In the genomic region with DNA sequence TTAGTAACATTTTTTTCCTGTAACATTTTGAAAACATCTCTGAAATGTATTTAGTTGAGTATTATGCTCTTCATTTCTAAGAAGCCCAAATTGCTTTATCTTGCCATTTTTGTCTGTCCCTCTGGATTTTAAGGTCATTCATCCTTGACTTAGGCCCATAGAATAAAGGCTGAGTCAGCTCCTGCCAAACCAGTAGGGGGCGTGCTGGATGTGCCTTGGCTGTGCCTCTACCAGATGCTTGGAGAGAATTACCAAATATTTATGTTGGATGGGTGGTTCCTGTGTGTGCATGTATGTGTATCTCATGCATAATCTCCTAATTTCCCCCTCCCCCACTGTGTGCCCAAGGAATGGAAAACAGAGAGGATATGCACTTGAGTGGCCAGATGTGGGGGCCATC, we compare ENCODE assay signal across 22 mouse cellular contexts. TPM values are rescaled to one million over a fixed set of nuclear protein-coding genes. Genes with fewer than 3 reads are reported as not detected.
DNase-seq lines count a peak whose midpoint lies in the region; ATAC-seq and TF ChIP-seq lines count a peak whose summit lies in the region.
"Had no signal": no experiment of that assay in that cellular context is flagged by ENCODE, and none has a peak within 500 bp of the region (broad histone marks: within the 10 kb centered on the region; RNA-seq: fewer than 3 reads in every experiment).

No protein-coding gene starts in this region.

- H3K36me3 ChIP-seq in liver, postnatal 0 days (replicated peaks; ENCODE audit: insufficient read depth, low read length), result no peaks in the 10 kb centered on the region
- no peaks in the 10 kb centered on the region for H3K36me3 ChIP-seq in liver, embryonic 12.5 days
- H3K36me3 ChIP-seq: embryonic facial prominence, embryonic 15.5 days; hindbrain, embryonic 12.5 days; limb, embryonic 12.5 days; liver, embryonic 15.5 days; midbrain, embryonic 13.5 days; neural tube, embryonic 13.5 days; stomach, embryonic 15.5 days had no signal

- H3K27me3 ChIP-seq in liver, postnatal 0 days (ENCODE audit: insufficient read depth, low read length), result peaks cover 20% of the 10 kb centered on the region
- peaks cover 40% of the 10 kb centered on the region for H3K27me3 ChIP-seq in liver, embryonic 12.5 days (replicated peaks)

- H3K27ac ChIP-seq in liver, postnatal 0 days (ENCODE audit: low read depth), result no peak overlapping the region
- H3K27ac ChIP-seq in liver, embryonic 12.5 days, result no peak overlapping the region
- H3K27ac ChIP-seq: embryonic facial prominence, embryonic 15.5 days; hindbrain, embryonic 12.5 days; limb, embryonic 12.5 days; liver, embryonic 15.5 days; midbrain, embryonic 13.5 days; neural tube, embryonic 13.5 days; stomach, embryonic 15.5 days had no signal

- no peaks in the 10 kb centered on the region for H3K9me3 ChIP-seq in liver, postnatal 0 days (ENCODE audit: low read length)
- H3K9me3 ChIP-seq in liver, embryonic 12.5 days (replicated peaks), result no peaks in the 10 kb centered on the region
- H3K9me3 ChIP-seq: embryonic facial prominence, embryonic 15.5 days; hindbrain, embryonic 12.5 days; limb, embryonic 12.5 days; liver, embryonic 15.5 days; midbrain, embryonic 13.5 days; neural tube, embryonic 13.5 days; stomach, embryonic 15.5 days had no signal

- ATAC-seq in liver, postnatal 0 days, result no peak
- ATAC-seq in liver, embryonic 12.5 days, result no peak
- ATAC-seq: lung, postnatal 0 days; midbrain, embryonic 13.5 days had no signal

- H3K4me2 ChIP-seq in liver, postnatal 0 days (ENCODE audit: low read depth, low read length), result no peak overlapping the region
- no peak overlapping the region for H3K4me2 ChIP-seq in liver, embryonic 12.5 days
- H3K4me2 ChIP-seq: embryonic facial prominence, embryonic 15.5 days; hindbrain, embryonic 12.5 days; limb, embryonic 12.5 days; liver, embryonic 15.5 days; midbrain, embryonic 13.5 days; stomach, embryonic 15.5 days had no signal

- peak; percentile 23 to 34 for DNase-seq in cerebellum, postnatal 14 days
- DNase-seq in cerebellum, adult 11-12 months, result no peak
- no peak for DNase-seq in liver, postnatal 0 days
- peak; percentile 10 for DNase-seq in R1 (ENCODE audit: low read depth, low spot score)
- no peak for DNase-seq in embryo, embryonic 9.5 days (ENCODE audit: extremely low spot score)
- no peak for DNase-seq in adrenal gland, postnatal 25 days
- DNase-seq: embryo, embryonic 11 days; kidney, adult 9 months; kidney, postnatal 36 days; layer of hippocampus, adult 9-11 months; right cerebral cortex, postnatal 25 days had no signal

- H3K4me1 ChIP-seq in liver, postnatal 0 days (ENCODE audit: insufficient read depth), result 0 out of 2 replicates have a peak, but pooled peaks cover 2% of the 10 kb centered on the region
- no peaks in the 10 kb centered on the region for H3K4me1 ChIP-seq in liver, embryonic 12.5 days
- H3K4me1 ChIP-seq: liver, embryonic 15.5 days had no signal

- 0 out of 2 replicates have a peak, but pooled peaks have one; percentile 13 for TF ChIP-seq CTCF in liver, postnatal 0 days (IDR thresholded peaks at IDR 0.05; ENCODE audit: low read depth)

- no peak overlapping the region for H3K9ac ChIP-seq in liver, postnatal 0 days (replicated peaks)
- no peak overlapping the region for H3K9ac ChIP-seq in liver, embryonic 12.5 days
- H3K9ac ChIP-seq: embryonic facial prominence, embryonic 15.5 days; hindbrain, embryonic 12.5 days; limb, embryonic 12.5 days; liver, embryonic 15.5 days; midbrain, embryonic 13.5 days; neural tube, embryonic 13.5 days; stomach, embryonic 15.5 days had no signal

- WGBS in liver, postnatal 0 days (ENCODE audit: insufficient replicate concordance), result 14% methylated on average over 1 of the region's 1 CpGs
- 21% methylated on average over 1 of the region's 1 CpGs for WGBS in liver, embryonic 12.5 days (ENCODE audit: insufficient replicate concordance)

- no peak for TF ChIP-seq EP300 in liver, postnatal 0 days (IDR thresholded peaks at IDR 0.05; ENCODE audit: low read depth)

- H3K4me3 ChIP-seq in liver, postnatal 0 days (ENCODE audit: low read depth, low read length), result no peak overlapping the region
- no peak overlapping the region for H3K4me3 ChIP-seq in liver, embryonic 12.5 days
- H3K4me3 ChIP-seq: embryonic facial prominence, embryonic 15.5 days; hindbrain, embryonic 12.5 days; limb, embryonic 12.5 days; liver, embryonic 15.5 days; midbrain, embryonic 13.5 days; neural tube, embryonic 13.5 days; stomach, embryonic 15.5 days had no signal

RNA-seq across cellular contexts. Expression of gene Otud7a, which starts 2.4 kb away (rescaled TPM):
- polyA plus RNA-seq in liver, postnatal 0 days (2015; fragmentation: Nextera tagmentation; extraction: Ambion mirVana), result 0.02 TPM in 1 of 2 replicates, not detected in the other
- not detected in 2 replicates for polyA plus RNA-seq in liver, embryonic 12.5 days (2016; fragmentation: Nextera tagmentation; extraction: Ambion mirVana)
- total RNA-seq in adrenal gland, postnatal 25 days (2021), result 0.85 and 1.1 TPM in 2 replicates
- total RNA-seq: gastrocnemius, adult 18-20 months had no signal
- polyA plus RNA-seq: thymus, postnatal 0 days had no signal

Comparison
In these comparisons a context has a peak if more than half of its experiments do, and no peak if none do; other contexts are left out.
1. DNase-seq: peak in cerebellum, postnatal 14 days (2 of 2) and R1 (single experiment); none in cerebellum, adult 11-12 months (single experiment), liver, postnatal 0 days (single experiment), embryo, embryonic 9.5 days (single experiment) and adrenal gland, postnatal 25 days (single experiment).